Mouse (Mus musculus) liver, embryonic 14 days (tissue): ENCODE measurements around the gene 4932414N04Rik. TPM values are rescaled to one million over a fixed set of nuclear protein-coding genes. Genes with fewer than 3 reads are reported as not detected.

ENCODE experiments used
- polyA plus RNA-seq: library from polyadenylated mRNA; depleted of rRNA; stranded (reverse); fragments of >200 nt; gene quantifications from 2 replicates; pipeline ENCODE4 v1.2.3, GENCODE M21; 2012; rRNA removed

Gene 4932414N04Rik
- polyA plus RNA-seq, result not detected in 2 replicates

GRCm38 (mm10) chr2:68656186-68656585 is at the start of gene 4932414N04Rik:
Gene 4932414N04Rik, plus strand, starts transcription at chr2:68656486.

Other genes starting within 250 kb of the 4932414N04Rik start
- 1.1 TPM in 2 replicates for gene Stk39, start 184.2 kb upstream of the 4932414N04Rik start, polyA plus RNA-seq
- not detected in 2 replicates for gene 4933409G03Rik, start 74.1 kb upstream of the 4932414N04Rik start, polyA plus RNA-seq
- 2.0 and 2.5 TPM in 2 replicates for gene Cers6, start 205.0 kb downstream of the 4932414N04Rik start, polyA plus RNA-seq